Mouse (Mus musculus): ENCODE data around the gene Tmem135.
A peak's percentile ranks its signal among the peaks of the same experiment; 100 is the strongest.
"Not testable (repeated sequence)": the region's sequence is repeated elsewhere in the genome, so short reads cannot be mapped to it uniquely, and the experiment has no call there.

The Tmem135 gene

DNA sequence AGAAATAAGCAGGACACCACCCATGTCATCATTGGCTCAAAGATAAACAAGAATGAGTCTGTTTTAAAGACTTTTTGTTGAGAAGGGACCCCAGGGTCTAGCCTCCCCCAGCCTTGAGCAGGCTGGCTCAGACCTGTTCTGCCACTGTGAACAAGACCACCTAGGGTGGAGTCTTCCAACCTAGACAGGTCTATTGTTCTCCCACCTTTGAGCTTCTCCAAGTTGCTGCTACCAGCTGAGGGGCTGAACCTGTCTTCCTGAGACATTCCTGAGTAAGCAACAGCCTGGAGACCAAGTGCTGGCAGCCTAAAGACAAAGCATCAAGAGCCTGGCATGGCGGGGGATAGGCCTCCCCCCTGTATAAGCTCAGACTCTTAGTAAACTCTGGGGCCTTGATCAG, 86.9 kb downstream of the Tmem135 start:
- not testable (repeated sequence) for DNase-seq

DNA sequence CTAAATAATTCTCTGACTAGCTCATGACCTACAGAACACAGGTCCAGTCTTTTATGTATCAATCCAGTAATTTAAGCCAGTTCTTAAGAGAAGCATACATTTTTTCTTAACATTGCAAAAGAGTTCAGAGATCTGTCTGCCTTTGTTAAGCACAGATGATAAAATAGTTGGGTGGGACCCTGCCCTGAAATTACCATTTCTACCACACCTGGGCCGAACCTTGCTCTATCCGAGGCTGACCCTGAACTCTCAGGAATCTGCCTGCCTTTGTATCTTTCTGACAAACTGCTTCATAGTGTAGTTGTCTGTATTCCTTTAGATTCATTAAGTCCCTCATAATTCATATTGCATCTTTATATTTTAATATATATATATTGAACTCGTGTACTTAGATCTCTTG, 87.9 kb downstream of the Tmem135 start:
- no peak for DNase-seq

DNA sequence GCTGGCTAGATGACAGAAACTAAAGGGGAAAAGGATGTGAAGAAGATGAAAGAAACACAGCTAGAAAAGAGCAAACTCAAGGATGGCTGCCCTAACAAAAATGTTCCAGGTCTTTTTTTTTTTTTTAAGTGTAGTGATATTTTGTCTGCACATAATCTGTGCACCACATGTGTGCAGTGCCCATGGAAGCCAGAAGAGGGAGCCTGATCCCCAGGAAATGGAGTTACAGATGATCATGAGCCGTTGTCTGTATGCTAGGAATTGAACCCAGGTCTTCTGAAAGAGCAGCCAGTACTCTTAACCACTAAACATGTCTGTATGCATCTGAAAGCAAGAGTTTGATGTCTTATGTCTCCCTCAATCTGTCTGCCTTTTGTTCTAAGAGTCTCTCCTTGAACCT, 92.5 kb downstream of the Tmem135 start:
- DNase-seq: no peak

DNA sequence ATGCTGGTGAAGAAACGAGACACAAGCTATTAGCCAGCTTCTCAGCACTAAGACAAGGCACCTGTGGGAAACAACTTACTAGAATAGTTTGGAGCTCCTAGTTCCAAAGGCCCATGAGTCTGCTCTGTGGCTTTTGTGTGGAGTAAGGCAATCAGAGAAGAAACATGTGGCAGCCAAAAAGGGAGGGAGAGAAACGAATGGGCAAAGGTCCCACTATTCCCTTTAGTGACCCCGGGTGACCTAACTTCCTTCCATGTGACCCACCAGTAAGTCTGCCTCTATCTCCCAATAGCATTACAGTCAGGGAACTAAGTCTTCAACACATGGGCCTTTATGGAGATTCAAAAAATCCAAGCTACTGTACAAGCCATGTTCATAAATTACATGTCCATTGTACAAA, 95.1 kb downstream of the Tmem135 start:
- no peak for DNase-seq

DNA sequence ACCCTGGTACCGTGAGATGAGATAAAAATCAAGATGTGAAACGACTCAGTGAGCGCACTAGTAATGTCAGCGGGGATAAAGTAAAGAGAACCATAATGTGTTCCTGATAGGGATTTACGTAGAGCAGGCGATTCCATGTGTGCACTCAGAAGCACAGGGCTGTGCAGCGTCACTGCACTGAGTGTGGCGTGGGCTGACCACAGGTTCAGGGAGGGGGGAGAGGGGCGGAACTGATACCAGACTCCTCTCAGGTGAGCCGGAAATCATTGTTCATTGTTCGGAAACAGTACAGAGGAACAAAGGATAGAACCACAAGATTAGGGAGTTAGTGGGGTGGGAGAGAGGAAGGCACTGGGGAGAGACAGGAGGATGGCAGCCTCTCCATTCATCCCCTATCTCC, 95.8 kb downstream of the Tmem135 start:
- DNase-seq: no peak

DNA sequence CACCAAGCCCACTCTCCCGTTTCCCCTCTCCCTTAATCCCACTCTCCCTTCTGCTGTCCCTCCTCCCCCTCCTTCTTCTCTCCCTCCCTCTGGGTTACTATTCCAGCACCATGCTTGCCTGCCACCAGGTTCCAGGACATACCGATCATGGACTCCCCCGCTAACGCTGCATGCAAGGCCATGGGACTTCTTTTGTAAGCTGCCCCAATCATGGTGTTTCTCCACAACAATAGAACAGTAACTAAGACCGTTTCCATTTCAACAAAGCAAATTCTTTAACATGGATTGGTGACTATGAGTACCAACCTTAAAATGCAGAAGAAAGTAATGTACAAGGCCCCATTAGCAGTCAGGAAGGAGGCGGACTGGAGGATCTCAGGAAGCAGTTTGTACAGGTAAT, 97.2 kb downstream of the Tmem135 start:
- no peak for DNase-seq

DNA sequence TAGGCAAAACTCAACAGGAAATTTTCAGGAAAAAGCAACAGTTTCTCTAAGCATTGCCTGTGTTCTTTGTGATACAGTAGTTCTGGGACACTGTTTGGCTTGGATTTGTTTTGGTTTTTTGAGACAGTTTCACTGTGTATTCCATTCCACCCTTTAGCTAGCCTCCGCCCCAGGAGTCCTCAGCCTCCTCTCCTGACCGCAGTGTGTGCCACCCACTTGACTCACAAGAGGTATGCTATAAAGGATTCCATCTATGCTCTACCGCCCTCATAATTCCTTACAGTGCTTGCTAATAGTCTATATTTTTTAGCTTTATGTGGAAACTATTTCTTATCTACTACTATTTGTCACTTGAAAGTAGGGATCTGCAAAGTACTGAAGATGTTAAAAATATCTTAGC, 99.1 kb downstream of the Tmem135 start:
- no peak for DNase-seq

DNA sequence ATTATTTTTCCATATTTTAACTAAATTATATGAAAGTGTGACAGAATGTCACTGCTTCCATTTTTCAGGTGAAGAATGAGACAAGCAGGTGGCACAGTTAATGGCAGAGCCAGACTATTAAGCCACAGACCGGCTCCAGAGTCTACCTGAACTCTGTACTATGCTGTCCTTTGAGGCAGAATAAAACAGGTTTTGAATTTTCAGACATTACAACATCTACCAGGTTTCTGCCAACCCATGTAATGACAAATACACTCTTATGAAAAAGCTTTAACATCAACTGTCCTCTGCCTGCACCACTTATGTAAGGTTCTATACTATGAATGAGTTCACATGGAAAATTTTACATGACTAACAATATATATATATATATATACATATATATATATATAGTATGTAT, 100.3 kb downstream of the Tmem135 start:
- no peak for DNase-seq

DNA sequence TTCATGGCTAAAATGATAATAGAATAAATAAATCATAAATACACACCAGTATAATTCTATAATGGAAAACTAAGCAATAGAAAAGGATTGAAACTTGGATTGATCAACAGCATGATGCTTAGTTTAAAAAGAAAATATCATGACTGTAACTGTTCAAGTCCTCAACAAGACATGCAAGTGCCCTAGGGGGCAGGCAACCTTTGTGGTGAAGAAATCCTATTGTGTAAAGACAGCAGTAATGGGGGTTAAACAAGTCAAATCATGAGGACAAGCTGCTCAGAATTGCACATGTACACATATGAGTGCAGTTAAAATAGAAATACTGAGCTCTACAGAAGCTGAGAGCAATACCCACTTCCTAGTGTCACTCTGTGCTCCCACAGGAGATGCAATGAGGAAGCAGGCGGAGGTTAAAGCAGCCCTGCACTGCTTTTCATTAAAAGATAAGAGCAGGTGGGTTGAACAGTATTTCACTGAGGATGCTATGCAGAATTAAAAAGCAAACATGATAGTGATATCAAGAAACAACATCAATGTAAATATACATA, 105.0 kb downstream of the Tmem135 start:
- no peak for DNase-seq

DNA sequence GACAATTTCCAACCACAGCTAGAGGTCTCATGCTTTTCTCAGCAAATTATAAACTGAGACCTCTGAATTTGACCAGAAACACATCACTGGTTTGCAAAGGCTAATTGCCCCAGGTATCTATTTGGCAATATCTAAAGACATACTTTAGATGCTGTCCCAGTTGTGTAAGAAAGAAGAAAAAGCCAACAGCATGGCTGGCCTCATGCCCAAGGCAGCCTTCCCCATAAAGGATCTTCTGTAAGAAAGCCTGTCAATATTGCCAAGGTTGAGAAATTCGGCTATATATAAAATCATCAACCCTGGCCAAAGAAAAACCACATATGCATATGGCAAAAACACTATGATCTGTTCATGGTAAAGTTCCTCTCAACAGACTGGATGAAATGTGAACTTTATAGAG, 107.1 kb downstream of the Tmem135 start:
- DNase-seq: no peak

DNA sequence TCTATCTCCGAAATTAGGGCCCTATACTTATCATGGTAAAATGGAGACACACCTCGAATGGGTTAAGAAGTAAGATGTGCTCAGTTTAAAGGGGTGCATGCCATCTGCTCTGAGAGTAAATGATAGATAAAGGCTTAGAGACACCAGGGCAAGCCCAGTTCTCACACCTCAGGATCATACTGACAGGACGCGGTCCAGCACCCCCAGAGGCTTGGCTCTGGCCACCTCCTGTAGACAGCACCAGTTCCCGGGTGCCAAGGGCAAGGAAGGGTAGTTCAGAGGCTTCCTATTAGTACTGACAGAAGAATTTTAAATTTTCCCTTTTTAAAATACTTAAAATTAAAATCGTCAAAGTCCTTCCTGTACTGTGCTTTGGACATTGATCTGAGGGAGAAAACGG, 121.4 kb downstream of the Tmem135 start:
- DNase-seq: peak; percentile 31 to 35

DNA sequence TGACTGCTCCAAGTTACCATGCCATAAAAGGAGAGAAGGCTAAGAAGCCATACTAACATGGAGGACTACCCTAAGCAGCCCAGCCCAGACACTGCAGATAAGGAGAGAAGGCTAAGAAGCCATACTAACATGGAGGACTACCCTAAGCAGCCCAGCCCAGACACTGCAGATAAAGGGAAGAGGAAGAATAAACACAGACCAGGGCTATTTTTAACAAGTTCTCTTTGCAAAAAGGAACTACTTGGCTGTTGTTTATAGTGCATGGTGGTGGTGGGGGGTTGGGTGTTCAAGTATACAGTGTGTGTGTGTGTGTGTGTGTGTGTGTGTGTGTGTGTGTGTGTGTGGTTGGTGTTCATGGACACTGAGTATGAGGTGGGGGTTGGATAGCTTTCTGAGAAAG, 133.6 kb downstream of the Tmem135 start:
- not testable (repeated sequence) for DNase-seq

DNA sequence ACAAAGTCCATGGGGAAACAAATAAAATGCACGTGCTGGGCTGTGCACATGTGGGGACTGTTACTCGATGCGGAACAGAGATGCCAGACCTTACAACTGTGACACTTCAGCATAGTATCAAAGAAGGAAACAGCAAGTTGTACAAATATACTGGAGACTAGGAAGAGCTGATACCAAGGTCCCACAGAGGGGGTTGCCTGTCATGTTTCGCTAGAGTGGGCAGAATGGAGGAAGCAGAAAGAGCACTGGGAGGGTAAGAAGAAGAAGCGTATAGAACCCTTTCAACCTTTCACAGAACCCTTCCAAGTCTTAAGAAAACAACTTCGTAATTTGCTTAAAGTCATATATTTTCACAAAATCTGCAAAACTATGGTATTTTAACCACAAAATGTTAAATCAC, 134.2 kb downstream of the Tmem135 start:
- no peak for DNase-seq

DNA sequence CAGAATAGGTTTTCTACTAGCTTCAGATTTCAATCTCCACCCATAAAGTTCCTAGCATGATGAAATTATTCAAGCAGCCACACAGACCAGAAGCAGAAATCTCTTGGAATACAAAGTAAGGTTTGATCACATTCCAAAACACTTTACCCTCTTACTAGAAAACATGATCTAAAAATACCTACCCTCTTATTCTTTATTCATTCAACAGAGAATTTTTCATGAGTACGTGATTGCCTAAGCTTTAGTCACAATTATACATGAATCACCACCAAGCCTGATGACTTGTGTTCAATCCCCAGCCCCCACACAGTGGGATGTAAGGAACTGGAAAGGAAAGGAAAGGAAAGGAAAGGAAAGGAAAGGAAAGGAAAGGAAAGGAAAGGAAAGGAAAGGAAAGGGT, 136.5 kb downstream of the Tmem135 start:
- no peak for DNase-seq

DNA sequence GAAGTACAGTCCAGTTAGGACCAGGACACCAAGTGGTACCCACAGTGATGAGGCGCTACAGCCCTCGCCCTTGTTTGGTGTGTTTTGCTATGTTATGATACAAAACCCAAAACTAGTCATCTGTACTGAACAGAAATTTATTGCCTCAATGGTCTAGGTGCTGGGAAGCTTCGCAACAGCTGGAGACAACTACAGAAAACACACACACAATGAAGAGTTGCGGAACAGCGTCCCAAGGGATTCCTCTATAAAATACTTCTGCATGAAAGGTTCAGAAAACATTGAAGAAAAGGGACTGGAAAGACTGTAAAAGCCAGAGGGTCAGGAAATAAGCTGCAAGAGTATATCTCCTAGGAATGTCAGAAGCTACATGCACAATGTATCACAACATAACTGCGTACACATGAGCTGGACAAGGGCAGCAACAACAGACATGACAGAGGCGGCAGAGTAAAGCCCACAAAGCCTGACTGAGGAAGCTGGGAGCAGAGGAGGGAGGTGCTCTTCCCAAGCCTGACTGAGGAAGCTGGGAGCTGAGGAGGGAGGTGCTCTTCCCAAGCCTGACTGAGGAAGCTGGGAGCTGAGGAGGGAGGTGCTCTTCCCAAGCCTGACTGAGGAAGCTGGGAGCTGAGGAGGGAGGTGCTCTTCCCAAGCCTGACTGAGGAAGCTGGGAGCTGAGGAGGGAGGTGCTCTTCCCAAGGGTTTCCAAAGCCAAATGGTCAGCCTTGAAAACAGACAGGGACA, 137.8 kb downstream of the Tmem135 start:
- no peak for DNase-seq

DNA sequence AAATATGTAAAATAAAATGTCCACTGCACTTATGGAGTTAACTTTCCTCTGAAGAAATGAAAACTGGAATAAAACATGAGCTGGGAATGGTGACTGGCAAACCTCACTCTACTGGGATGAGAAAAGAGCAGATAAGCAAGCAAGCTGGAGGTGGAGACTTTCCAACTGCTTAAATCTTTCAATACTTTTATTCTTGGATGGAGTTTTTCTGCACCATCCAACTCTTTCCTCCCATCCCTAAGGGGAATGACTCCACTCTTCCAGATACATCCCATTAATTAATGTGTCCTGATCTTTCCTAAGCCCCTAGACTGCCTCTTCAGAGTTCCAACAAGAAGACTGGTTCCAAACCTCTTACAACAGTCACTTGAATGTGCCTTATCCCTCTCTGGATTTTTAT, 143.1 kb downstream of the Tmem135 start:
- no peak for DNase-seq

DNA sequence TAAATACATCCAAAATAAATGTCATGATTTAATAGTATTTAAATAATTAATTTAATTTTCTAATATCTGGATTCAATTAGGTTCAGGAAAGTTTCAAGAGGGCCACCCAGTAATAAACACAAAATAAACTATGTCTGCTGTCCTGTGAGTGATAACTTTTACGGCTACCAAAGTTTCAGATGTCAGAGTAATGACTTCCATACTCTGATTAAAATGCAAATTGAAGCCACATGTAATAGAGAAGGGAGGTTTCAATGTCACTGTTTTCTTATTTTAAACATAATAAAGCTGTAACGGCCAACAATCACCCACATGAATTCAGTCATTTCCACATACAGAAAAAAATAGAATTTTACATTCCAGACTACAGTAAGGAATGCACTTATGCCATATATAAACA, 145.2 kb downstream of the Tmem135 start:
- DNase-seq: no peak

DNA sequence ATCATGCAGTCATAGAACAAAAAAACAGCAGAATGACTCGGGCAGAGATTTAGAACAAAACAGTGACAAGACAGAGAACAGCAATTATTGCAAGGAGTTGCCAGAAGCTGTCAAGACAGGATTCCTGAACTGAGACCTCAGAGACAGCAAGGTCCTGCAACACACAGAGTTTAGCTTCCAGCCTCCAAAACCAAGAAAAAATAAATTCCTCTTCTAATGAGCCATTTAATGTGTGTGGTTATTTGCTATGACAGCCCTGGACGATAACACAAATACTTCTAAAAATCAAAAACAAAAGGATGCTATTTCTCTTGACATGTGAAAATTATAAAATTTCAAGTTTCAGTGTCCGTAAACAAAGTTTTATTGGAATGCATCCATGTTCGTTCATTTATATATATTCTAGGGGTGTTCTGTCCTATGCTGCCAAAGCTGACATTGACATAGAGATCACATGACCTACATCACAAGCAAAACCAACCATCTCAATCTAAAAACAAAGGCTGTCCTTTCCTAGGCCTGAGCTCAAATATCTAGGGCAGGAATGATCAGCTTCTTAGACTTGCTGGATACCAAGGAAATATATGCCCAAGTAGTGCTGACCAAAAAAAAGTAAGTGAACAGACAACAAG, 146.0 kb downstream of the Tmem135 start:
- DNase-seq: no peak

DNA sequence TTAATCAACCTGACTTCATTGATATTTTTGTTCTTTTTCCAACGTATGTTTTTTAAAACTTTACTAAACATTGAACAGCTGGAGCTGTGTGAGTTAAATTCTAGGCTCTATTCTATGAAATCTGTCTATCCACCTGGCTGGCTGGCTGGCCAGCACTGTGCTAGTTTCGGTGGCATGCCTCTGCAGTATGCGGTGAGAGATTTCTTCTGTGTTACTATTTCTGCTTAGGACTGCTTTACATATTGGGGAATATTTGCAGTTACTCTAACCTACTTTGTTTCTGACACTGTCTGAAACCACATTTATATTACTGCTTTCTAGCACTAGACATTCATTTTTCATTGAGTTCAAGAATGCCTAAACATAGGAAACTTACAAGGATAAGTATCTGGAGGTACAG, 150.2 kb downstream of the Tmem135 start:
- DNase-seq: no peak

DNA sequence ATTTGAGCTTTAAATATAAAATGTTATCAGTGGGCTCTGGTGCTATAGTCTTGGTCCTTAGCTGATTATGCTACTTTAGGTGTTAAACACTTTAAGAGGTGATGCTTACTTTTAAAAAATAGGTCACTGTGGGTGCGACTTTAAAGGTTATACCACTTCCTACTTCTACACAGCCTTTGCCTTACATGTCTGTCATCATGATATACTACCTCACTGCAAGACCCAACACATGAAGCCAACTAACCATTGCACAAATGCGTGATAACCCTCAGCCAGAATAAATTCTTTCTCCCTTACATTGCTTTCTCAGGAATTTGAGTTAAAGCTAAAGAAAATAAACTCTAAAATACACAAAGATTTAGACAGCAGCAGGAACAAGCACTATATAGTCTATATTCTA, 150.7 kb downstream of the Tmem135 start:
- no peak for DNase-seq

DNA sequence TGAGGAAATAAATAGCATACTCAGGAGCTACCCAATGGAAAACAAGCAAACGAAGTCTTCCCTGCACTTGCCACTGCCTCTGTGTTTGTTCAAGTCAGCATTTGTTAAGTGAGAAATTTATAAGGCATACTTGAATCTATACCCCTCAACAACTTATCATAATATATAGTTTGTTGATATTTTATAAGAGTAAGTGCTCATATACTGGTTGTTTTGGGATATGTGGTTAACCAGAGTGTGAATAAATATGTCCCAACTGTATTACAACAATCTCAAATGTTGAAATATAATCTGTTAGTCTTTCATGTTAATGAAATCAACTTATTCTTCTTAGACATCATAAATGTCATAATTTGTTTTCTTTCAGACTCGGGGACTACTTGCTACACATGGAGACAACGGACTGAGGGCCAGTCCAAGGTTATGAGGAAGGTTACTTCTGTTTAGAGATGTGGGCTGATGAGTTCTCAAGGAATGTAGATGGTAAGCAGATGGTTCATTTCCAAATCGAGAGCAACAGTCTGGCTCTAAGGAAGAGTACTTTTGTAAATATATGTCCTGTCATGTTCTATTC, 152.1 kb downstream of the Tmem135 start:
- DNase-seq: no peak

DNA sequence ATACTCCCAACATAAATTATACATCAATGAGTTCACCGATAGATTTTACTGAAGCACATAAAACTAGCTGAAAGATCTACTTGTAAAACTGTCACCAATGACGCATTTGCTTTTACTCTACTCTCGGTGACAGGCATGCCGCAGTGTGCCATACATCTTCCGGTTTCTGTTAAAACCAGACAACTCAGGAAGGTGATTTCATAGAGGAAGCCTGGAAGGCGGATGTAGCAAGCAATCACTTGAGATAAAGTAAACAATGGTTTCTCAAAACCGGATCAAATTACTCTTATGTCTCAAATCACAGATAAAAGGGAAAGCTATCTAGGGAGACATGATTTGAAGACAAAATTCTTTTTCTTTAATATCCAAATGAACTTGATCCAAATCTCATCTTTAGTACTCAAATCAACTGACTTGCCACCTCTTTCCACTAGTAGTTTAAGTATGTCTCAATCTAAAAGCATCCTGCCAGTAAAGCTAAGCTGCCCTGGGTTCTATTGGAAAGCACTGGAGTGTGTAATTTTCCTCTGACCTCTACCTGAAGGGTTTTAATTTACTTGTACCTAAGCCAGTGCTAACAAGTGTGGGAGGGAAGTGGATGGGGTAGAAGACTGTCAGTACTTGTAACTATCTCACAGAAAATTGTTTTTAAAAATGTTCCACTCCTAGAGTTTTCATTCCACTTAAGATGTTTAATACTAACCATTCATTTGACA, 155.7 kb downstream of the Tmem135 start:
- no peak for DNase-seq

DNA sequence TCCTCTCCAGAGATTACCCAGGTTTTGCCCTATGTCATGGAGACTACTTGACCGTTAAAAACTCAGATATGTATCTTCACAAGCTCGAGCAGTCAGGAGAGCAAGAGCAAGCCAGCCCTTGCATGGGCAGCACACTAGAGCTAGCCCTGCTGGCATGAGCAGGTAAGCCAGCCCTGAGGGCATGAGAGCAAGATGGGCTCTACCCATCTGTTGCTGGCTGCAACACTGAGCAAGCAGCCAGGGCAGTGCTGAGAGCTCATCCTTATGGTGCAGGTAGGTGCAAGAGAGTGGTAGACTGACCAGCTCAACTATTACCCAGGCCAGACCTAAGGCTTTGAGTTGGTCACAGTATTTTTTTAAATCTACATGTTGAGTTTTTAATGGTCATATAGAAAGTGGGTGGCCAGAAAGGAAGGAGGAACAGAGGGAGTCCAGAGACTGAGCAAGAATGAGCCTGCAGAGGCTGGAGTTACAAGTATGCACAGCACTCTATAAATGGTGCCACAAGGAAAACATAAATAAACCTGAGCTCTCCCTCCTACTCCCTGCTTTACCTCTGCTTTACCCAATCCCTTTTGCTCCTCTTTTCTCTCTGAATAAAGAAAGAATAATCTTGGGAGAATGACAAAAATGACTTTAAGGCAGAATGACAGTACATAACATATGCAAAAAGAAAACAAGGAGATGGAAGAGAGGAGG, 156.9 kb downstream of the Tmem135 start:
- DNase-seq: peak in 1 of 2 experiments; percentile 31
